Mouse (Mus musculus) midbrain, embryonic 14.5 days (tissue): ENCODE measurements at regions not wholly inside any gene's neighbourhood (a gene's known extent, or its start where the extent isn't known, plus 50 kb on each side); places are given as distances from the start of the nearest gene placed in this dataset.

Source experiments
- ATAC-seq: fragments of 200-750 bp; cut with Nextera tagmentation; 2 replicates; pipeline ENCODE4 v1.8.0; 2017; ENCODE audit warnings: moderate number of reproducible peaks, moderate library complexity; ENCODE audit not compliant: low FRiP score, low TSS enrichment
- DNase-seq: peaks from one replicate; pipeline ENCODE4 v3.0.0-alpha.2; 2015
- H3K27ac ChIP-seq: fragments of 300-500 bp; sonication (generic); replicated peaks from 2 replicates; pipeline ENCODE4 v1.5.1; 2014; ENCODE audit warnings: mild to moderate bottlenecking, low read depth, low read length, moderate library complexity
- H3K27me3 ChIP-seq: fragments of 300-500 bp; sonication (generic); 2 replicates; pipeline ENCODE4 v1.6.1; 2014; ENCODE audit warnings: low read length, control low read depth, mixed read lengths; ENCODE audit not compliant: control insufficient read depth, insufficient read depth
- H3K36me3 ChIP-seq: fragments of 300-500 bp; sonication (generic); 2 replicates; pipeline ENCODE4 v1.6.1; 2014; ENCODE audit warnings: low read length, control low read depth; ENCODE audit not compliant: control insufficient read depth, insufficient read depth
- H3K4me1 ChIP-seq: fragments of 300-500 bp; sonication (generic); 2 replicates; pipeline ENCODE4 v1.6.1; 2014; ENCODE audit warnings: mild to moderate bottlenecking, antibody characterized with exemption, low read length, control low read depth; ENCODE audit not compliant: control insufficient read depth, insufficient read depth
- H3K4me2 ChIP-seq: fragments of 300-500 bp; sonication (generic); 2 replicates; pipeline ENCODE4 v1.6.1; 2014; ENCODE audit warnings: mild to moderate bottlenecking, low read length, moderate library complexity
- H3K4me3 ChIP-seq: fragments of 300-500 bp; sonication (generic); replicated peaks from 2 replicates; pipeline ENCODE4 v1.5.1; 2014; ENCODE audit warnings: low read depth, low read length
- H3K9ac ChIP-seq: fragments of 300-500 bp; sonication (generic); replicated peaks from 2 replicates; pipeline ENCODE4 v1.6.1; 2014; ENCODE audit warnings: mild to moderate bottlenecking, low read length, moderate library complexity
- H3K9me3 ChIP-seq: fragments of 300-500 bp; sonication (generic); 2 replicates; pipeline ENCODE4 v1.6.1; 2016; ENCODE audit warnings: low read length, control low read depth, mixed read lengths; ENCODE audit not compliant: control insufficient read depth
- WGBS: fragments of 180-500 bp; shearing (Covaris S2); extraction: QIAGEN DNeasy Blood & Tissue Kit; methylation state at CpG from one replicate; pipeline ENCODE4 v1.1.7; 2014; 5-methylcytosine and 5-hydroxymethylcytosine counted together

GRCm38 (mm10) chr6:101534214-101535052, 156.7 kb upstream of the Pdzrn3 start:
- no peaks in the 10 kb centered on the region for H3K27me3 ChIP-seq
- 0 out of 2 replicates have a peak, but pooled peaks cover 5% of the 10 kb centered on the region for H3K4me1 ChIP-seq
- H3K9ac ChIP-seq, result no peak overlapping the region
- H3K36me3 ChIP-seq, result no peaks in the 10 kb centered on the region
- no peak overlapping the region for H3K4me3 ChIP-seq
- peak; percentile 40; the same call in 1 of the 2 replicates for ATAC-seq
- no peak overlapping the region for H3K27ac ChIP-seq
- H3K4me2 ChIP-seq, result no peak overlapping the region
- 44% methylated on average over 9 of the region's 9 CpGs for WGBS
- H3K9me3 ChIP-seq, result no peaks in the 10 kb centered on the region
- DNase-seq, result peak; percentile 83

- Histone ChIP-seq H3K27me3 (no peaks in the 10 kb centered on the region), H3K4me1 (0 out of 2 replicates have a peak, but pooled peaks cover 5% of the 10 kb centered on the region), H3K27ac (no peak overlapping the region), H3K4me2 (no peak overlapping the region), H3K4me3 (no peak overlapping the region), H3K9me3 (no peaks in the 10 kb centered on the region), H3K9ac (no peak overlapping the region), H3K36me3 (no peaks in the 10 kb centered on the region)
- DNase-seq (no peak), ATAC-seq (no peak)
- 77% methylated on average over 7 of the region's 7 CpGs for WGBS
Observed at GRCm38 (mm10) chr6:101532436-101532835, 154.7 kb upstream of the Pdzrn3 start.

GRCm38 (mm10) chr6:101531914-101532313, 154.2 kb upstream of the Pdzrn3 start:
- no peak for DNase-seq
- WGBS, result 65% methylated on average over 5 of the region's 5 CpGs
- 0 out of 2 replicates have a peak, but pooled peaks cover 5% of the 10 kb centered on the region for H3K4me1 ChIP-seq
- ATAC-seq, result no peak
- H3K9ac ChIP-seq, result no peak overlapping the region
- no peaks in the 10 kb centered on the region for H3K27me3 ChIP-seq
- H3K9me3 ChIP-seq, result no peaks in the 10 kb centered on the region
- no peak overlapping the region for H3K27ac ChIP-seq
- no peak overlapping the region for H3K4me2 ChIP-seq
- H3K4me3 ChIP-seq, result no peak overlapping the region
- H3K36me3 ChIP-seq, result no peaks in the 10 kb centered on the region

GRCm38 (mm10) chr6:101525129-101525528, 147.4 kb upstream of the Pdzrn3 start:
- Histone ChIP-seq H3K36me3 (no peaks in the 10 kb centered on the region), H3K27ac (no peak overlapping the region), H3K9ac (no peak overlapping the region), H3K9me3 (no peaks in the 10 kb centered on the region), H3K4me3 (no peak overlapping the region), H3K27me3 (no peaks in the 10 kb centered on the region), H3K4me2 (no peak overlapping the region), H3K4me1 (no peaks in the 10 kb centered on the region)
- DNase-seq (peak; percentile 38), ATAC-seq (no peak)
- WGBS, result 58% methylated on average over 2 of the region's 2 CpGs

GRCm38 (mm10) chr6:101521316-101521715, 143.6 kb upstream of the Pdzrn3 start:
- H3K4me2 ChIP-seq, result no peak overlapping the region
- H3K9ac ChIP-seq, result no peak overlapping the region
- DNase-seq, result no peak
- H3K27ac ChIP-seq, result no peak overlapping the region
- H3K4me1 ChIP-seq, result no peaks in the 10 kb centered on the region
- 91% methylated on average over 6 of the region's 6 CpGs for WGBS
- H3K9me3 ChIP-seq, result no peaks in the 10 kb centered on the region
- H3K4me3 ChIP-seq, result no peak overlapping the region
- H3K36me3 ChIP-seq, result no peaks in the 10 kb centered on the region
- ATAC-seq, result no peak
- H3K27me3 ChIP-seq, result no peaks in the 10 kb centered on the region

DNA sequence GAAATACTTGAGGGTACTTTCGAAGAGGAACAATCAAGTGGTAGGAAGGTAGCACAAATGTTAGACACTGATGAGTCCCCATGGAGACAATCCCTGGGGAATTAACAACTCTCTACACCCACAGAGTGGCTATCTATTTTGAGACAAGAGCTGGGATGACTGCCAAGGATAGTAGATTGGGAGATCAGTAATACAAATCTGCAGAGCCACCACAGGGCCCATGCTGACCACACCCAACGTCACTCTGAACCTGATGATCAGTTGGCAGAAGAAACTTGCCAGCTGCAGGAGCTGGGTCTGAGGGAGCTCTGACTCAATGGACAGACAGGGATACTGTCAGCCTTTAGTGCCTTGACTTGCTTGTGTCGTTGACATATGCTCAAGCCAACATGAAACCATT, 143.1 kb upstream of the Pdzrn3 start:
- Histone ChIP-seq H3K4me2 (no peak overlapping the region), H3K27ac (no peak overlapping the region), H3K36me3 (no peaks in the 10 kb centered on the region), H3K4me3 (no peak overlapping the region), H3K9me3 (no peaks in the 10 kb centered on the region), H3K4me1 (no peaks in the 10 kb centered on the region), H3K27me3 (no peaks in the 10 kb centered on the region), H3K9ac (no peak overlapping the region)
- WGBS, result 93% methylated on average over 3 of the region's 3 CpGs
- ATAC-seq, result no peak
- DNase-seq, result no peak

DNA sequence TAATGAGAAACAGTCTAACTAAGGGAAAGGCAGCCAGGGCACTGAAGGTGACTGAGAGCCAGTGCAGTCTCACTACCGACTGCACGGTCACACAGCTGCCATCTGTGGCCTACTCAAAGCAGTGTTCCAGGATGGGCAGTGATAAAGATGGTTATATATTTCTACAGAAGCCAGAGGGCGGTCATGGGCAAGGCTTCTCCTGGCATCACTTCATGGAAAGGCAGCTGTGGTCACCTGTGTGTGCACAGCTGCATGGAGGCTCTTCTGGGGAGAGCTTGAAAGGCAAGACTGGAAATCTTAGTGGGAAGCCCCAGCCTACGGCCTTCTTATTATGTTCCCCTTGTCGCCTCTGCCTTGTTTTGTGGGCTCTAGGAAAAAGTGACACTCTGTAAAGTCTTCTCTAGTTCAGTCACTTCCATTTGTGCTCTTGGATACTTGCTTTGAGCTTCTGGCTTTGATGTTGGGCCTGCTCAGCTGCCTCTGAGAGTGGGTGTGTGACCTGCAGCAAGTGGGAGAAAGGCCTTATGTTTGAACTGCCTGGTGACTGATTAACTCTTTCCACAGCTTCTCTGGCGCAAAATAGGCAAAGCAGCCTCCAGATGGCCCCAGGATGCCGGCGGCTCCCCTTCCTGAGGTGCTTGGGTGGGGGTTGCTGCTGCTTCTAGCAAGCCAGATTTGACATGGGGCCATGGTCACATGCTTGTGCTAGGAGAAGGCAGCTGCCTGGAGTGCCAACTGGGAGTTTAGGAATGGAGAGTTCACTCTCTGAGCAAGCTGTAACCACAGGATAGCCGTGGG, 141.4 kb upstream of the Pdzrn3 start:
- DNase-seq, result no peak

GRCm38 (mm10) chr6:101517584-101517983, 139.9 kb upstream of the Pdzrn3 start:
- ATAC-seq (no peak), DNase-seq (no peak)
- Histone ChIP-seq H3K36me3 (no peaks in the 10 kb centered on the region), H3K9me3 (no peaks in the 10 kb centered on the region), H3K4me1 (no peaks in the 10 kb centered on the region), H3K9ac (no peak overlapping the region), H3K4me3 (no peak overlapping the region), H3K27me3 (no peaks in the 10 kb centered on the region), H3K27ac (no peak overlapping the region), H3K4me2 (no peak overlapping the region)
- WGBS, result 79% methylated on average over 2 of the region's 2 CpGs

More for the DNA sequence above, 141.4 kb upstream of the Pdzrn3 start:
- no peaks in the 10 kb centered on the region for H3K36me3 ChIP-seq
- 68% methylated on average over 9 of the region's 9 CpGs for WGBS
- H3K27me3 ChIP-seq, result no peaks in the 10 kb centered on the region
- no peaks in the 10 kb centered on the region for H3K9me3 ChIP-seq
- H3K4me2 ChIP-seq, result no peak overlapping the region
- no peak for ATAC-seq
- H3K9ac ChIP-seq, result no peak overlapping the region
- H3K4me3 ChIP-seq, result no peak overlapping the region
- H3K27ac ChIP-seq, result no peak overlapping the region
- no peaks in the 10 kb centered on the region for H3K4me1 ChIP-seq
